Mouse (Mus musculus): ENCODE data around the gene Spats2. TPM values are rescaled to one million over a fixed set of nuclear protein-coding genes. Genes with fewer than 3 reads are reported as not detected.
"Not testable (repeated sequence)": the region's sequence is repeated elsewhere in the genome, so short reads cannot be mapped to it uniquely, and the experiment has no call there.

Gene Spats2
- polyA plus RNA-seq, 1 experiment from 2014 or later = 33.7 TPM

DNA sequence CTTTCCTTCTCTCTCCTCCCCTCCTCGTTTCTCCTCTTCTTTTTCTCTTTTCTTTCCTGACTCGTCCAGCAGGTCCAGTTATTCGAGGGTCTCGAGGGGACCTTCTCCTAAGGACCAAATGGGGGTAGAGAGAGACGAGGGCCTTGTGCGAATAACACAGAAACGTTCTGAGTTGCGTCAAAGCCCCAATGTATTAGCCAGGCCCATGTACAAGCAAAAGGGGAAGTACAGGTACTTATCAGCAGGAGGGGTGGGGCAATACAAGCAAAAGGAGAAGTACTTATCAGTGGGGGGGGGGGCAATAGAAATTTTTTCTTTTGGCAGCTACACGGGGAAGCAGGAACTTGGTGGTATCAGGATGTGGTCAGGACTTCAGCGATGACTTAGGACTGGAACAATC is 28.8 kb downstream of the Spats2 start:
- peaks cover 22% of the 10 kb centered on the region for H3K36me3 ChIP-seq (replicated peaks; ENCODE audit: control insufficient read depth, insufficient read depth)
- not testable (repeated sequence) for H3K4me2 ChIP-seq (replicated peaks); ATAC-seq (ENCODE audit: low FRiP score); H3K4me1 ChIP-seq (replicated peaks; ENCODE audit: control insufficient read depth, insufficient read depth, low read length); H3K9ac ChIP-seq; DNase-seq (ENCODE audit: low spot score); H3K27me3 ChIP-seq (ENCODE audit: control insufficient read depth, insufficient read depth, low read length); H3K27ac ChIP-seq; H3K9me3 ChIP-seq (ENCODE audit: control insufficient read depth, low read length); H3K4me3 ChIP-seq (replicated peaks; ENCODE audit: low read length)
- 94% methylated on average over 10 of the region's 10 CpGs for WGBS

DNA sequence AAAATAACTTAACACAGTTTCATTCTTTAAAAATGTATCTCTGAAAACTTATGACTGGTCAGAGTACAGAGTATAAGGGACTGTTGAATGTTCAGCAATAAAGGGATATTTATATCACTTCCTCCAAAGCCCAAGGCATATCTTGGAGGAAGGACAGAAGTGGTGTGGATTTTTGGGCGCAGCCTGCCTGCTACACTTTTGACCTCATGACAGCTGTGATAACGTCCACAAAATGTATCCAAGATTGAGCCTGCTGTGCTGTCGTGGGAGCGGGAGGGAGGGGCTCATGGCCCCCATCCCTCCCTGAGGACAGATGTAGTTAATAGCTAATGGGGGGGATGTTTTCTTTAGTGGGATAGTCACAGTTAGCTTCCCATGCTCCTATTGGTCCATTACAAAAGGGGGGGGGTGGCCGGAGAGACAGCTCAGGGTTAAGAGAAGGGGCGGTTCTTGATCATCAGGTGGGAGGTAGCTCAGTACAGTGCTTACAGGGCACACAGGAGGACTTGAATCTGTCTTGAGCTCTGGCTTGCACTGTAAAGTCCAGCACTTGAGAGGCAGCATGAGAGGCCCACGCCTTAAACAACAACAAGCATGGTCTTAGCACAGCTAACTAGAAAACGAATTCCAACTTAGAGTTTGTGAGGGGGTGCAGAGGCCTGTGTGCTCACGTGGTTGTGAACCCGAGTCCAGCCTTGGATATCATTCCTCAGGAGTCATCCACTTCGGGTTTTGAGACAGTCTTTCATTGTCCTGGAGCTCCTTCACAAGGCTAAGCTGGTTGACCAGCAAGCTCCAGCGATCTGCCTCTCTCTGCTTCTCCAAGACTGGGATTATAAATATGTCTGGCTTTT is 38.0 kb downstream of the Spats2 start:
- 80% methylated on average over 12 of the region's 12 CpGs for WGBS

DNA sequence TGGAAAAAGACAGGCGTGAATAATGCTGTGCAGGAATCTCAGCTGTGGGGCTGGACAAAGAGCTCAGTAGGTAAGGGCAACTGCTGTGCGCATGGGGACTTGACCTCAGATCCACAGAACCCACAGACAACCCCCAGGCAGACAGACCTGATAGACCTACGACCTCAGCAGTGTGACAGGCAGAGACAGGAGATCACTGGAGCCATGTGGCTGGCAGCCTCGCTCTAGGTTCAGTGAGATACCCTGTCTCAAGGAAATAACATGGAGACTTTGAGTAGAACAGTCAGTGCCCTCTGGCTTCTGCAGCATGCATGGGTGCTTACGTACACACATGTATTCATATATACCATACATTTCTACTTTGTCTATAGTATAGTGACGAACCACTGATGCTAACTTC is 46.4 kb downstream of the Spats2 start:
- Histone ChIP-seq H3K4me1 (replicated peaks; ENCODE audit: control insufficient read depth, insufficient read depth, low read length) (no peaks in the 10 kb centered on the region), H3K27me3 (ENCODE audit: control insufficient read depth, insufficient read depth, low read length) (no peaks in the 10 kb centered on the region), H3K9ac (no peak overlapping the region), H3K27ac (no peak overlapping the region), H3K36me3 (replicated peaks; ENCODE audit: control insufficient read depth, insufficient read depth) (peaks cover 48% of the 10 kb centered on the region), H3K4me3 (replicated peaks; ENCODE audit: low read length) (no peak overlapping the region), H3K4me2 (replicated peaks) (no peak overlapping the region), H3K9me3 (ENCODE audit: control insufficient read depth, low read length) (no peaks in the 10 kb centered on the region)
- DNase-seq (ENCODE audit: low spot score) = no peak
- no peak for ATAC-seq (ENCODE audit: low FRiP score)
- WGBS = 95% methylated on average over 6 of the region's 6 CpGs

More for the DNA sequence above, 38.0 kb downstream of the Spats2 start:
- Histone ChIP-seq H3K4me2 (replicated peaks) (no peak overlapping the region), H3K4me3 (replicated peaks; ENCODE audit: low read length) (no peak overlapping the region), H3K36me3 (replicated peaks; ENCODE audit: control insufficient read depth, insufficient read depth) (peaks cover 19% of the 10 kb centered on the region), H3K4me1 (replicated peaks; ENCODE audit: control insufficient read depth, insufficient read depth, low read length) (no peaks in the 10 kb centered on the region), H3K27ac (no peak overlapping the region), H3K9ac (no peak overlapping the region), H3K27me3 (ENCODE audit: control insufficient read depth, insufficient read depth, low read length) (no peaks in the 10 kb centered on the region), H3K9me3 (ENCODE audit: control insufficient read depth, low read length) (no peaks in the 10 kb centered on the region)
- ATAC-seq (ENCODE audit: low FRiP score) (no peak), DNase-seq (ENCODE audit: low spot score) (no peak)

DNA sequence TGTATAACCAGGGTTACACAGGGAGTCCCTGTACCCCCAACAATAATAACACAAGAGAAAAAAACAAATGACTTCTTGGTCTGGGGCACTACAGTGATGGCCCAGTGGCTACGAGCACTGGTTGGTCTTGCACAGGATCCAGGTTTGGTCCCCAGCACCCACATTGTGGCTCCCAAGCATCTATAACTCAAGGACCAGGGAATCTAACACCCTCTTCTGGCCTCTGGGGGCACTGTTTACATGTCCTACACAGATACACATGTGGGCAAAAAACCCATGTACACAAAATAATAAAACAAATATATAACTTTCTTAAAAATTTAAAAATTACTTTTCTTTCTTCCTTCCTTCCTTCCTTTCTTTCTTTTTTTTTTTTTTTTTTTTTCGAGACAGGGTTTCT is 53.9 kb downstream of the Spats2 start:
- Histone ChIP-seq H3K9ac (no peak overlapping the region), H3K27ac (no peak overlapping the region), H3K4me3 (replicated peaks; ENCODE audit: low read length) (no peak overlapping the region), H3K36me3 (replicated peaks; ENCODE audit: control insufficient read depth, insufficient read depth) (peaks cover 66% of the 10 kb centered on the region), H3K9me3 (ENCODE audit: control insufficient read depth, low read length) (no peaks in the 10 kb centered on the region), H3K4me1 (replicated peaks; ENCODE audit: control insufficient read depth, insufficient read depth, low read length) (no peaks in the 10 kb centered on the region), H3K4me2 (replicated peaks) (no peak overlapping the region), H3K27me3 (ENCODE audit: control insufficient read depth, insufficient read depth, low read length) (no peaks in the 10 kb centered on the region)
- DNase-seq (ENCODE audit: low spot score) (no peak), ATAC-seq (ENCODE audit: low FRiP score) (no peak)
- 97% methylated on average over 1 of the region's 2 CpGs for WGBS

DNA sequence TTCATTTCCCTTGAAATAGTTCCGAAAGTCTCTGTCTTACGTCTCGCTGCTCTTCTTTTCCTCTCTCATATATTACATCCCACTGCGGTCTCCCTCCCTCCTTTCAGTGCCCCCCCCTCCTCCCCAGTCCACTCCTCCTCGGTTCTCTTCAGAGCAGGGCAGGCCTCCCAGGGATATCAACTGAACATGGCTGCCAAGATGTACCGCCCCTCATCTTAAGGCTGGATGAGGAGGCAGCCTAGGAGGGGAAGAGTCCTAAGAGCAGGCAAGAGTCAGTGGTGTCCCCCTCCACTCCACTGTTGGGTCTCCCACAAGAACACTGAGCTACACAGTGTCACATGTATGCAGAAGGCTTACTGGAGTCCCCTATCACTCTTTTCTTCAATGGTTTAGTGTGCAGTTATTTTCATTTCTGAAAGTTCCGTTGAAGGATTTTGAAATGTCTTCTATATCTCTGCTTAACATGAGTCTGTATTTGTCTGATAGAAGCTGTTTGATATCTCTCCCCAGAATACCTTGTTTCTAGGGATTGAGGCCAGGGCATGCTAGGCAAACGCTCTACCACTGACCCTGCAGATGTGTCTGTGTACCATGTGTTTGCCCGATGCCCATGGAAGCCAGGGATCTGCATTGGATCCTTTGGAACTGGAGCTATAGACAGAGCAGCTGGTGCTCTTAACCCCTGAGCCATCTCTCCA is 58.6 kb downstream of the Spats2 start:
- no peak overlapping the region for H3K27ac ChIP-seq
- no peaks in the 10 kb centered on the region for H3K27me3 ChIP-seq (ENCODE audit: control insufficient read depth, insufficient read depth, low read length)
- ATAC-seq (ENCODE audit: low FRiP score) (no peak), DNase-seq (ENCODE audit: low spot score) (no peak)
- H3K9me3 ChIP-seq (ENCODE audit: control insufficient read depth, low read length) = no peaks in the 10 kb centered on the region
- H3K4me3 ChIP-seq (replicated peaks; ENCODE audit: low read length) = no peak overlapping the region
- no peaks in the 10 kb centered on the region for H3K4me1 ChIP-seq (replicated peaks; ENCODE audit: control insufficient read depth, insufficient read depth, low read length)
- H3K4me2 ChIP-seq (replicated peaks) = no peak overlapping the region
- WGBS = 91% methylated on average over 9 of the region's 9 CpGs
- peaks cover 85% of the 10 kb centered on the region for H3K36me3 ChIP-seq (replicated peaks; ENCODE audit: control insufficient read depth, insufficient read depth)
- no peak overlapping the region for H3K9ac ChIP-seq

DNA sequence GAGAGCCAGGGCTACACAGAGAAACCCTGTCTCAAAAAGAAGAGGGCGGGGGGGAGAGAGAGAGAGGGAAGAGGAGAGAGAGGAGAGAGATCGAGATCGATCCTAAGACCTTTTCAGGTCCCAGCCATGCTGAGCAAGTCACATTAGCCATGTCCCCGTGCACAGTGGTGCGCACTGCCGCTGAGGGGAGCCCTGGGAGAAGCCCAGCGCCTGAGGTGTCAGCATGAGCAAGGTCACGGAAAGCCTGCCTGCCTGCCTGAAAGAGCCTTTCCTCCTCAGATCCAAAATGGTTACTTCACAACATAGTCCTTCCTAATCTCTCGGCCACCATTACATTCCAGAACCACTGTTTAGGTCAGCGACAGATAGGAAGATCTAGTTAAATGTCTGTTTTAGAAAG is 68.6 kb downstream of the Spats2 start:
- DNase-seq (ENCODE audit: low spot score) (no peak), ATAC-seq (ENCODE audit: low FRiP score) (no peak)
- no peak overlapping the region for H3K9ac ChIP-seq

DNA sequence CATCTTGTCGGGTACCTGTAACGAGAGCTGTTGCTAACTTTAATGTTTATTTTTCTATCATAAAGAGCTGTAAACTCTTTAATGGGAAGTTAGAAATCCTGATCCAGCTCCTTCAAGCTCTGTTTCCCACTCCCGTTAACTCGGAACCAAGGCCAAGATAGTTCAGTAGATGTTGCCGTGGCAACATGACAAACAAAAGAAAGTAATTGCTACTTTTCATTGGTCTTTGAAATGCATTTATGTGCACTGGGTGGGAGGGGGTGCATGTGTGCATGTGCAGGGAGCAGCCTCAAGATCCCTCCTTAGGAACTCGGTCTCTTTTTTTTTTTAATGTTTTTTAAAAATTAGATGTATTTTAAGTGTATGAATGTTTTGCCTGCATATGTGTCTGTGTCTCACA is 69.3 kb downstream of the Spats2 start:
- 49% methylated on average over 6 of the region's 6 CpGs for WGBS
- H3K9ac ChIP-seq = no peak overlapping the region
- no peaks in the 10 kb centered on the region for H3K9me3 ChIP-seq (ENCODE audit: control insufficient read depth, low read length)
- H3K36me3 ChIP-seq (replicated peaks; ENCODE audit: control insufficient read depth, insufficient read depth) = peaks cover 31% of the 10 kb centered on the region
- H3K27ac ChIP-seq = no peak overlapping the region
- DNase-seq (ENCODE audit: low spot score) (no peak), ATAC-seq (ENCODE audit: low FRiP score) (no peak)
- H3K27me3 ChIP-seq (ENCODE audit: control insufficient read depth, insufficient read depth, low read length) = no peaks in the 10 kb centered on the region
- no peaks in the 10 kb centered on the region for H3K4me1 ChIP-seq (replicated peaks; ENCODE audit: control insufficient read depth, insufficient read depth, low read length)
- H3K4me3 ChIP-seq (replicated peaks; ENCODE audit: low read length) = no peak overlapping the region
- H3K4me2 ChIP-seq (replicated peaks) = no peak overlapping the region

More for the DNA sequence above, 68.6 kb downstream of the Spats2 start:
- H3K4me3 ChIP-seq (replicated peaks; ENCODE audit: low read length) = no peak overlapping the region
- H3K27ac ChIP-seq = no peak overlapping the region
- H3K36me3 ChIP-seq (replicated peaks; ENCODE audit: control insufficient read depth, insufficient read depth) = peaks cover 25% of the 10 kb centered on the region
- H3K4me2 ChIP-seq (replicated peaks) = no peak overlapping the region
- WGBS = 66% methylated on average over 10 of the region's 10 CpGs
- H3K27me3 ChIP-seq (ENCODE audit: control insufficient read depth, insufficient read depth, low read length) = no peaks in the 10 kb centered on the region
- H3K4me1 ChIP-seq (replicated peaks; ENCODE audit: control insufficient read depth, insufficient read depth, low read length) = no peaks in the 10 kb centered on the region
- no peaks in the 10 kb centered on the region for H3K9me3 ChIP-seq (ENCODE audit: control insufficient read depth, low read length)

DNA sequence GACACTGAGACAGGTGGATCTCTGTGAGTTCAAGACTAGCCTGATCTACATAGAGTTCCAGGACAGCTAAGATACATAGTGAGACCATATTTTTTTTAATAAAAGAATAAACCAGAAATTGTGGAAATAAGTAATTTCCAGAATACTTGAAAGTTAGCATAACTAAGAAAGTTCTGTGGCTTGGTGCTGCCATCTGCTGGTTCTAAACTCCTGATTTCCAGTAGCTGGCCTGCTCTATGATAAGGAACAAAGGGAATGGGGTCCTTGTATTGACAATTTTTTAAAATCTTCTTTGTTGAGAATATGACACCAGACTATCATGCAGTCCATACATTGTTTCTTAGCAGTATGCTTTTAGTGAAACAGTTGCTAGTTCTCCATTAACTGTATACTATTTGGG is 73.0 kb downstream of the Spats2 start:
- Histone ChIP-seq H3K9me3 (ENCODE audit: control insufficient read depth, low read length) (no peaks in the 10 kb centered on the region), H3K4me3 (replicated peaks; ENCODE audit: low read length) (no peak overlapping the region), H3K27ac (no peak overlapping the region), H3K27me3 (ENCODE audit: control insufficient read depth, insufficient read depth, low read length) (no peaks in the 10 kb centered on the region), H3K4me2 (replicated peaks) (no peak overlapping the region), H3K4me1 (replicated peaks; ENCODE audit: control insufficient read depth, insufficient read depth, low read length) (no peaks in the 10 kb centered on the region), H3K9ac (no peak overlapping the region), H3K36me3 (replicated peaks; ENCODE audit: control insufficient read depth, insufficient read depth) (peaks cover 24% of the 10 kb centered on the region; the same call in 1 of the 2 replicates)
- DNase-seq (ENCODE audit: low spot score) (peak; percentile 69), ATAC-seq (ENCODE audit: low FRiP score) (no peak)

DNA sequence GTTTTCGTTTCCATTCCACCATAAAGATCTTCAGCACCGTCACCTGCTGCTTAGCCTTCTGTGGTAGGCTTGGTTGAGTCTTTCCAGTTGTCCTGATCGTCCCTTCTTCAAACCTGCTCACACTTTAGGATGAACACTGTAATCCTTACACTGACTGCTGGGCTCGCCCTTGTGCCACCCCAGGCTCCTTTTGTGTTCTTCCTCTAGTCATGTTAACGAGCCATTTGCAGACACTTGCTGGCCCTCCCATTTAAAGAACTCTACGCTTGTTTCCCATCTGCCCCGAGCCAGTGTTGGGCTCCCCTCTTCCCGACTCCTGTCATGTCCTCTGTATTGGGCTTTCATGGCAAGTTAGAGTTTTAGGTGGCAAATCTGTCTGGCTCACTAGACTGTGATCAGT is 80.2 kb downstream of the Spats2 start:
- Histone ChIP-seq H3K27ac (no peak overlapping the region), H3K4me1 (replicated peaks; ENCODE audit: control insufficient read depth, insufficient read depth, low read length) (no peaks in the 10 kb centered on the region), H3K9ac (no peak overlapping the region), H3K36me3 (replicated peaks; ENCODE audit: control insufficient read depth, insufficient read depth) (peaks cover 59% of the 10 kb centered on the region), H3K4me2 (replicated peaks) (no peak overlapping the region), H3K27me3 (ENCODE audit: control insufficient read depth, insufficient read depth, low read length) (no peaks in the 10 kb centered on the region), H3K9me3 (ENCODE audit: control insufficient read depth, low read length) (no peaks in the 10 kb centered on the region), H3K4me3 (replicated peaks; ENCODE audit: low read length) (no peak overlapping the region)
- no peak for DNase-seq (ENCODE audit: low spot score)
- WGBS = 72% methylated on average over 8 of the region's 8 CpGs
- no peak for ATAC-seq (ENCODE audit: low FRiP score)

Data from hindbrain, embryonic 14.5 days (tissue).